Mouse (Mus musculus): ENCODE data around the gene Lpp. TPM values are rescaled to one million over a fixed set of nuclear protein-coding genes. Genes with fewer than 3 reads are reported as not detected.

Lpp gene
- total RNA-seq, 2 experiments from 2014 or later = 34.6 to 45.1 TPM

GRCm38 (mm10) chr16:24399524-24399923, 6.2 kb downstream of the Lpp start:
- DNase-seq = no peak

DNA sequence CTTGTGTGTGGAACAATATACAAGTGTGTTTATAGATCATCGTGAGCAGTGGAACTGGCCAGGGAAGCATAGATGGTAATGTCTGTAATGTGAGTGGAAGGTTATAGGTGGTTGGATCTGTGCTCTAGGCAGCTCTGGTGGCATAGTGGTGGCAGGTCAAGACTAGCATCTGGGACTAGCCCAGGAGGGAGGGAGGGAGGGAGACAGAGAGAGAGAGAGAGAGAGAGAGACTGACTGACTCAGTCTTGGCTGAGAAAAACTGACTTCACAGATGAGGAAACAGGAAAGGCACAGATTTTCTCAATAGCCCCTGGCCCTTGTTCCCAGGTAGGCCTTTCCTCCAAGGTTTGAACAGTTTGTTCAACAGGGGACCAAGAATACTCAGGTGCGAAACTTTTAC, 7.5 kb downstream of the Lpp start:
- DNase-seq = no peak

DNA sequence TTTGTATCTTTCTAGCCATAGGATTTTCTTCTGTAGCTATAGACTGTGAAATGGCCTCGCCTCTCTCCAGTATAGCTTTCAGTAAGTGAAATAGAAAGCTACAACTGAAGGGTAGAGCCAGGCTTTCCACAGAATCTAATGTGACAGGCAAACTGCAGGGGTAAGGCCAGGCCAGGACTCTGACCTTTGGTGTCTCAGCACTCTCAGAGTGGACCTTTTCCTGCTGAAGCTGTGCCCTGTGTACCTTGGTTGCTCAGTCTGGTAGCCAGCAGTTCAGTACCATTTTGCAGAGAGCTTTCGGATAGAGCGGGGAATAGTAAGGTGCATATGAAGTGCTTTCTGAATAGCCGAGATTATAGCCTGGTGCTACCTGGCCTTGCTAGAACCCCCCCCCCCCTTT, 9.5 kb downstream of the Lpp start:
- DNase-seq = no peak

- no peak for DNase-seq
Measured at GRCm38 (mm10) chr16:24403733-24404380, 10.6 kb downstream of the Lpp start.

GRCm38 (mm10) chr16:24406521-24406920, 13.2 kb downstream of the Lpp start:
- DNase-seq = no peak

- no peak for DNase-seq
Measured at GRCm38 (mm10) chr16:24411281-24411680, 18.0 kb downstream of the Lpp start.

GRCm38 (mm10) chr16:24412193-24412592, 18.9 kb downstream of the Lpp start:
- no peak for DNase-seq

- DNase-seq = no peak
Measured at GRCm38 (mm10) chr16:24413059-24413458, 19.8 kb downstream of the Lpp start.

- DNase-seq = no peak
Measured at GRCm38 (mm10) chr16:24418022-24418421, 24.7 kb downstream of the Lpp start.

- DNase-seq = no peak
Measured at GRCm38 (mm10) chr16:24420603-24421120, 27.4 kb downstream of the Lpp start.

GRCm38 (mm10) chr16:24421687-24422418, 28.5 kb downstream of the Lpp start:
- no peak for DNase-seq

GRCm38 (mm10) chr16:24423196-24423595, 29.9 kb downstream of the Lpp start:
- no peak for DNase-seq

- no peak for DNase-seq
Measured at GRCm38 (mm10) chr16:24423751-24424150, 30.4 kb downstream of the Lpp start.

- no peak for DNase-seq
Measured at GRCm38 (mm10) chr16:24424356-24424977, 31.2 kb downstream of the Lpp start.

GRCm38 (mm10) chr16:24425816-24426215, 32.5 kb downstream of the Lpp start:
- no peak for DNase-seq

- no peak for DNase-seq
Measured at GRCm38 (mm10) chr16:24427606-24428005, 34.3 kb downstream of the Lpp start.

DNA sequence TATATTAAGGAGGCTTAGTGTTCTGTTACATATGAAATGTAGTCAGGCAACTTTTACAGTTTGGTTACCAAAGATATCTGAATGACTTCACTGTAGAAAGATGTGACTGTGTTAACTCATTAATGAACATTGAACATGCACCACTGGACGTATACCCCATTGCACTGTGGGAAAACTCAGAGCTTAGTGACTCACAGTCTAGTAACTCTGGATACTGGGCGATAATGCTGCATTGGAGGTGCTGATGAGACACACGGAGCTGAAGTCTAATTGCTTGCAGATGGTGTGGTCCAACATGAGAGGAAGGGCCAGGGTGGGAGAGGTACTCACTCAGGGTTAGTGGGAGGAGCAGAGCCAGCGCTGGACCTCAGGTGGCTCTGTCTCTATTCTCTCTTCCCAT, 34.7 kb downstream of the Lpp start:
- no peak for DNase-seq

GRCm38 (mm10) chr16:24428742-24429141, 35.4 kb downstream of the Lpp start:
- DNase-seq = no peak

DNA sequence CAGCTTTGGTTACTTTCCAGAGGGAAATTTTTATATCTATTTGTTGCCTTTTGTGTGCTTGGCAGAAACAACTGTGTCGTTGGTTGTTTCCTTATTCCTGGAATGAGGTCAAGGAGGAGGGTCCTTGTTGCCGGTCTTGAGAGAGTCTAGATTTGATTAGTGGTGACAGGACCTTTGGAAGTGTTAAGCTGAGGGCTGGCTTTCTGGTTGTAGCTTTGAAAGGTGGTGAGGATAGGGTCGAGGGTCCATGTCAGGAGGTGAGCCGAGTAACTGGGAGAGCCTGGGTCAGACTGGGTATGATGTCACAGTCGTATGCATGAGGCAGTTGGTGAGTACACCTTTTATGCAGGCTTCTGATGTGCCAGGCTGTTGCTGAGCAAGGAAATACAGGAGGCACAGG, 36.4 kb downstream of the Lpp start:
- DNase-seq = no peak

DNA sequence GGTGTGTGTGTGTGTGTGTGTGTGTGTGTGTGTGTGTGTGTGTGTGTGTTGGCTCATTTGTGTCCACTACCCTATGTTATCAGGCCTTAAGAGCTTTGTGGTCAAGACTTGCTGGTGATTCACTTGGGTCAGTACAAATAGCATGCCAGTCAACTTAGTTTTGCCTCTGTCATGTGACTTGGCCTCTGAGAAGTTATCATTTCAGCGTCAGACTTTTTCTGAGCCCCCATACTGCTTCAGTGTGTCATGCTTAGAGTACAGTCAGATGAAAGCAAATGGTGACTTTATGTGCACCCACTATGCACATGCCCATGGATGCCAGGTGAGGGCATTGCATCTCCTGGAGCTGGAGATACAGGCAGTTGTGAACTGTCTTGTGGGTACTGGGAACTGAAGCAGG, 38.5 kb downstream of the Lpp start:
- DNase-seq = no peak

- no peak for DNase-seq
Measured at GRCm38 (mm10) chr16:24433563-24433962, 40.3 kb downstream of the Lpp start.

DNA sequence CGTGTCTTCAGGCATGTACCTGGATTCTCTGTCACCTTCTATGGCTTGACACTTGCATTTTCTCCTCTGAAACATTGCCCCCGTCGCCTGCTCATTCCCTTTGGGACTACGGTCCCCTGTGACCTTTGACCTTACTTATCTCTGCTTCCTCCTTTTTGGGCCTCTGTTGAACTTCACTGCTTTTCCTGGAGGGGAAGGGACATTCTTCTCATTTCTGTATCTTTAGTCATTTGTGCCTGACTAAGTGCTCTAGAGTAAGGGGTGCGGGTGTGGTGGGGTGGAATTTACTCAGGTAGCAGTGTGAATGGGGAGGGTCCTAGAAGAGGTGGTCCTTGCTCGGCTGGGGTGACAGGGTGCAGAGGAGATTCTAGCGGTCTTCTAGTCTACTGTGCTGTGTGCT, 40.7 kb downstream of the Lpp start:
- no peak for DNase-seq

DNA sequence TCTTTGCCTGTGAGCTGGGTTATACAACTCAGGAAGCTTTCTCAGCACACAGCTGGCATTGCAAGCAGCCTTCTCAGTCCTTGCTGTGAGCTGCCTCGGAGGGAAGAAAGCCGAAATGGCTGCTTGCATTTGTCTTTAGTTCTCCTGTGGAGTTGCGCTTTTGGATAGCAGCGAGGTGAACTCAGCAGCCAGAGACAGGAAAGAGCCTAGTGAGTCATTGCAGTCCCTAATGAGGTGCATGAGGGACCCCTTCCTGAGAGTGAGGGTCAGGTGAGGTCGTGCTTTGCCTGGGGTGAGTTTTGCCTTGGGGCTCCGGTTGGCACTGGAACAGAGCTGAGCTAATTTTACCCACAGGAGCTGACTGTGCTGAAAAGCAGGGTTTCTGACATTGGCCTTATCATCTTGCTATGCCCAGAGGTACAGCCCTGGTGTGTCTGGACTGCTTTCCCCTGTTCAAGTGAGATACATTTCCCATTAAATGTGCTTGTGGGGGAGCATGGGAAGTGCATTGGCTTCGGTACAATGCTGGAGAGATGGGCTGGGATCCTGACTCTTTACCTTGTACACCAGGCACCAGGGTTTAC, 41.3 kb downstream of the Lpp start:
- peak; percentile 29 for DNase-seq

All from gastrocnemius, postnatal 10 days (tissue).